Mouse (Mus musculus): ENCODE data around the gene Ankrd27.
A peak's percentile ranks its signal among the peaks of the same experiment; 100 is the strongest.

GRCm38 (mm10) chr7:35628496-35628895, 42.5 kb downstream of the Ankrd27 start:
- TF ChIP-seq POLR2A (IDR thresholded peaks at IDR 0.05; ENCODE audit: control insufficient read depth, extremely low read depth, insufficient read depth, low read length, poor library complexity) (no peak), CTCF (IDR thresholded peaks at IDR 0.05; ENCODE audit: borderline replicate concordance, control insufficient read depth, extremely low read depth, insufficient read depth, low read length, poor library complexity) (peak; percentile 51; the same call in 1 of the 2 replicates)
